Mouse (Mus musculus) hindbrain, embryonic 10.5 days (tissue): ENCODE data around the gene Cd46. TPM values are rescaled to one million over a fixed set of nuclear protein-coding genes. Genes with fewer than 3 reads are reported as not detected.

ENCODE experiments used
- DNase-seq: peaks from one replicate; pipeline ENCODE4 v3.0.0-alpha.2; 2017; ENCODE audit warnings: low spot score
- H3K27ac ChIP-seq: fragments of 300-500 bp; sonication (generic); 2 replicates; pipeline ENCODE4 v1.5.1; 2016; ENCODE audit warnings: mild to moderate bottlenecking, moderate library complexity
- H3K27me3 ChIP-seq: fragments of 300-500 bp; sonication (generic); 2 replicates; pipeline ENCODE4 v1.6.1; 2016; ENCODE audit warnings: mild to moderate bottlenecking; ENCODE audit not compliant: poor library complexity, insufficient read depth, severe bottlenecking
- H3K36me3 ChIP-seq: fragments of 300-500 bp; sonication (generic); 2 replicates; pipeline ENCODE4 v1.6.1; 2016; ENCODE audit warnings: mild to moderate bottlenecking, moderate library complexity
- H3K4me1 ChIP-seq: fragments of 300-500 bp; sonication (generic); replicated peaks from 2 replicates; pipeline ENCODE4 v1.6.1; 2016; ENCODE audit warnings: mild to moderate bottlenecking
- H3K4me3 ChIP-seq: fragments of 300-500 bp; sonication (generic); 2 replicates; pipeline ENCODE4 v1.5.1; 2016; ENCODE audit warnings: mild to moderate bottlenecking, moderate library complexity
- H3K9me3 ChIP-seq: fragments of 300-500 bp; sonication (generic); 2 replicates; pipeline ENCODE4 v1.6.1; 2016; ENCODE audit warnings: mild to moderate bottlenecking, moderate library complexity
- WGBS: fragments of 180-500 bp; shearing (Covaris S2); methylation state at CpG from one replicate; pipeline ENCODE4 v1.1.7; 2016; 5-methylcytosine and 5-hydroxymethylcytosine counted together
- polyA plus RNA-seq: library from polyadenylated mRNA; unstranded; fragments of >200 nt; fragmentation: Nextera tagmentation; extraction: Ambion mirVana; gene quantifications from 2 replicates; pipeline ENCODE4 v1.2.1, GENCODE M21; 2016

The Cd46 gene
- 0.55 and 0.62 TPM in 2 replicates for polyA plus RNA-seq

- Histone ChIP-seq H3K36me3 (peaks cover 9% of the 10 kb centered on the region), H3K9me3 (no peaks in the 10 kb centered on the region), H3K27ac (peak within 1 kb of the TSS; percentile 80), H3K4me3 (peak within 1 kb of the TSS; percentile 54), H3K4me1 (peaks cover 12% of the 10 kb centered on the region), H3K27me3 (no peaks in the 10 kb centered on the region)
- DNase-seq, result peak; percentile 77
- WGBS, result 3% methylated on average over 14 of the region's 14 CpGs
These were observed at the start of gene Cd46 for GRCm38 (mm10) chr1:195092220-195092720. TSS of gene Cd46 (minus strand) at chr1:195092249.

GRCm38 (mm10) chr1:195132070-195132469 lies 40.0 kb upstream of the Cd46 start:
- peaks cover 20% of the 10 kb centered on the region for H3K36me3 ChIP-seq
- no peaks in the 10 kb centered on the region for H3K27me3 ChIP-seq
- H3K27ac ChIP-seq, result peak overlapping the region; percentile 96; the same call in 1 of the 2 replicates
- DNase-seq, result no peak
- H3K4me3 ChIP-seq, result peak overlapping the region; percentile 67
- H3K9me3 ChIP-seq, result no peaks in the 10 kb centered on the region
- peaks cover 14% of the 10 kb centered on the region for H3K4me1 ChIP-seq
- 54% methylated on average over 3 of the region's 3 CpGs for WGBS

- WGBS, result 28% methylated on average over 4 of the region's 4 CpGs
- Histone ChIP-seq H3K4me3 (peak overlapping the region; percentile 67), H3K4me1 (peaks cover 14% of the 10 kb centered on the region), H3K27ac (peak overlapping the region; percentile 96), H3K27me3 (no peaks in the 10 kb centered on the region), H3K36me3 (peaks cover 21% of the 10 kb centered on the region), H3K9me3 (no peaks in the 10 kb centered on the region)
- DNase-seq, result no peak
These were observed 39.6 kb upstream of the Cd46 start for GRCm38 (mm10) chr1:195131675-195132015.

DNA sequence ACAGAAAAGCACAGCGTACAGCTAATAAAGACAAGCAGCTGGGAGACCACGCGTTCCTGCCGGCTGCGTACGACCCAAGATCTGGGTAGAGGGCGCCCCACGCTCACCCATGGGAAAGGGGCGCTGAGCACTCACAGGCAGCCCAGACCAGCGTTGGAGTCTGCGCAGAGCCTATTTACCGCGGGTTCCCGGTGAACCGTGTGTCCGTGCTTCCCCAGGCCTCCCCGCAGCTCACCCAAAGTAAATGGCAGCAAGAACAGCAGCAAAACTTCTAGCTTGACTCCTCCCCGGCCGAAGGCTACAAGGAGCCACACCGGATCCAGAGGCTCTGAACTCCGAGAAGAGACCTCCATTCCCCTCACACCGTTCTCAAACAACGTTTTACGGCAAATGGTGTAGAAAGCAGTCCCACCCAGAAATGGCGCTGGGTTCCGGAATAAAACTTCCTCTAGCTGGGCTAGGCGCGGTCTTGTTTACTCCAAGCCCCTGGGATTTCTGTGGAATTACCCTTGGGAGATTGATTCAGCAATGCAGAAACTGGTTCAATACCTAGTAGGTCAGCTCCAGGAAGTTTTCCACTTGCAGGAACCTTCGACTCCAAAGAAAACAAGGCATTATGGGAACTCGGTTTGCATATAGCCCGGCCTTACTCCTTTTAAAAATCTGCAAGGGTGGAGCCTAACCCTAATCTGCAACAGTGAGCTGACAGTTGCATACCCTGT lies 39.1 kb upstream of the Cd46 start, which contains the start of gene Cr1l:
Gene Cr1l (minus strand): TSS at position 634 of the 722 bp plus-strand sequence.
- DNase-seq, result peak; percentile 90
- Histone ChIP-seq H3K27me3 (no peaks in the 10 kb centered on the region), H3K4me1 (peaks cover 14% of the 10 kb centered on the region), H3K4me3 (peak within 1 kb of the TSS; percentile 67), H3K36me3 (peaks cover 22% of the 10 kb centered on the region), H3K27ac (peak within 1 kb of the TSS; percentile 96), H3K9me3 (no peaks in the 10 kb centered on the region)
- under 1% methylated on average over 31 of the region's 31 CpGs for WGBS

DNA sequence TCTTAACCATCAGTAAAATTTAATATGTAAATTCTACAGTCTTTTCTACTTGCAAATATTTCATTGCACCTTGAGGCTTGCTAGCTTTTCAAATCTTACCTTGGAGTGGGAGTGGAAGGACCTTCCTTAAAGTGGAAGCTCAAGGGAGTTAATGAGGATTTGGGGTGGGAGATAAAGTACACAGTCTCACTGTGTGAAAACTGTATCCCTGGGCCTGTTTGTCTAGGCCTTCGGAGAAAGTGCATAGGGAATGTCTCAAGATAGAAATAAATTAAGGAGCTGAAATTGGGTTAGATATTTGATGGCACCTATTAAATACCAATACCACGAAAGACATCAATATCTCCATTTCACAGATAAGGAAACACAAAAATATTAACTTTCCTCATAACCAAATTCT lies 38.4 kb upstream of the Cd46 start:
- Histone ChIP-seq H3K27me3 (no peaks in the 10 kb centered on the region), H3K4me1 (peaks cover 14% of the 10 kb centered on the region), H3K27ac (peak overlapping the region; percentile 96), H3K9me3 (no peaks in the 10 kb centered on the region), H3K4me3 (peak overlapping the region; percentile 67), H3K36me3 (peaks cover 28% of the 10 kb centered on the region)
- no peak for DNase-seq
- WGBS, result 13% methylated on average over 2 of the region's 2 CpGs

GRCm38 (mm10) chr1:195129867-195130266 lies 37.8 kb upstream of the Cd46 start:
- DNase-seq, result no peak
- WGBS, result 85% methylated on average over 1 of the region's 1 CpGs
- peaks cover 14% of the 10 kb centered on the region for H3K4me1 ChIP-seq
- no peaks in the 10 kb centered on the region for H3K9me3 ChIP-seq
- H3K4me3 ChIP-seq, result peak overlapping the region; percentile 67; the same call in 1 of the 2 replicates
- H3K27ac ChIP-seq, result no peak overlapping the region
- no peaks in the 10 kb centered on the region for H3K27me3 ChIP-seq
- peaks cover 32% of the 10 kb centered on the region for H3K36me3 ChIP-seq

GRCm38 (mm10) chr1:195114414-195114813 lies 22.4 kb upstream of the Cd46 start:
- no peak for DNase-seq
- peaks cover 66% of the 10 kb centered on the region for H3K36me3 ChIP-seq
- H3K27me3 ChIP-seq, result no peaks in the 10 kb centered on the region
- no peaks in the 10 kb centered on the region for H3K4me1 ChIP-seq
- 86% methylated on average over 1 of the region's 1 CpGs for WGBS
- H3K9me3 ChIP-seq, result no peaks in the 10 kb centered on the region
- no peak overlapping the region for H3K4me3 ChIP-seq
- no peak overlapping the region for H3K27ac ChIP-seq

GRCm38 (mm10) chr1:195113621-195114020 lies 21.6 kb upstream of the Cd46 start:
- Histone ChIP-seq H3K36me3 (peaks cover 66% of the 10 kb centered on the region), H3K4me3 (no peak overlapping the region), H3K9me3 (no peaks in the 10 kb centered on the region), H3K27ac (no peak overlapping the region), H3K4me1 (no peaks in the 10 kb centered on the region), H3K27me3 (no peaks in the 10 kb centered on the region)
- DNase-seq, result no peak
- 87% methylated on average over 4 of the region's 4 CpGs for WGBS

- no peaks in the 10 kb centered on the region for H3K4me1 ChIP-seq
- no peak overlapping the region for H3K27ac ChIP-seq
- peaks cover 64% of the 10 kb centered on the region for H3K36me3 ChIP-seq
- no peaks in the 10 kb centered on the region for H3K9me3 ChIP-seq
- H3K27me3 ChIP-seq, result no peaks in the 10 kb centered on the region
- H3K4me3 ChIP-seq, result no peak overlapping the region
- WGBS, result 93% methylated on average over 4 of the region's 4 CpGs
- no peak for DNase-seq
These were observed 8.6 kb upstream of the Cd46 start for GRCm38 (mm10) chr1:195100693-195101092.

GRCm38 (mm10) chr1:195098004-195098403 lies 6.0 kb upstream of the Cd46 start:
- no peak overlapping the region for H3K4me3 ChIP-seq
- WGBS, result 92% methylated on average over 1 of the region's 1 CpGs
- DNase-seq, result no peak
- no peaks in the 10 kb centered on the region for H3K9me3 ChIP-seq
- H3K36me3 ChIP-seq, result peaks cover 40% of the 10 kb centered on the region
- H3K27ac ChIP-seq, result no peak overlapping the region
- H3K27me3 ChIP-seq, result no peaks in the 10 kb centered on the region
- no peaks in the 10 kb centered on the region for H3K4me1 ChIP-seq

GRCm38 (mm10) chr1:195091699-195092219 lies 290 bp downstream of the Cd46 start:
- 24% methylated on average over 11 of the region's 11 CpGs for WGBS
- H3K36me3 ChIP-seq, result peaks cover 5% of the 10 kb centered on the region
- peak overlapping the region; percentile 54 for H3K4me3 ChIP-seq
- no peak for DNase-seq
- H3K27ac ChIP-seq, result peak overlapping the region; percentile 80
- peaks cover 12% of the 10 kb centered on the region for H3K4me1 ChIP-seq
- H3K27me3 ChIP-seq, result no peaks in the 10 kb centered on the region
- no peaks in the 10 kb centered on the region for H3K9me3 ChIP-seq

GRCm38 (mm10) chr1:195082142-195082541 lies 9.9 kb downstream of the Cd46 start:
- H3K27ac ChIP-seq, result no peak overlapping the region
- no peaks in the 10 kb centered on the region for H3K9me3 ChIP-seq
- H3K4me3 ChIP-seq, result no peak overlapping the region
- H3K36me3 ChIP-seq, result no peaks in the 10 kb centered on the region
- no peak for DNase-seq
- no peaks in the 10 kb centered on the region for H3K4me1 ChIP-seq
- no peaks in the 10 kb centered on the region for H3K27me3 ChIP-seq

GRCm38 (mm10) chr1:195040437-195040836 lies 51.6 kb downstream of the Cd46 start:
- no peaks in the 10 kb centered on the region for H3K4me1 ChIP-seq
- DNase-seq, result no peak
- no peaks in the 10 kb centered on the region for H3K9me3 ChIP-seq
- no peaks in the 10 kb centered on the region for H3K27me3 ChIP-seq
- no peaks in the 10 kb centered on the region for H3K36me3 ChIP-seq
- H3K27ac ChIP-seq, result no peak overlapping the region
- H3K4me3 ChIP-seq, result no peak overlapping the region
